Mouse (Mus musculus) heart, adult 2 months (tissue): ENCODE measurements around the gene Psmd1.

Source experiments
- CTCF ChIP-seq: fragments of 200-600 bp; IDR thresholded peaks from 2 replicates; pipeline ENCODE4 v1.8.1; 2022; ENCODE audit warnings: antibody characterized with exemption, mild to moderate bottlenecking, moderate library complexity
- POLR2A ChIP-seq: fragments of 200-500 bp; IDR thresholded peaks from 2 replicates; pipeline ENCODE4 v1.6.1; 2011; ENCODE audit warnings: mild to moderate bottlenecking, low read depth, low read length, control low read depth; ENCODE audit not compliant: insufficient read depth

GRCm38 (mm10) chr1:86148161-86148560 is 84.0 kb downstream of the Psmd1 start:
- TF ChIP-seq CTCF, result no peak
- TF ChIP-seq POLR2A, result no peak
